Mouse (Mus musculus): ENCODE results near the gene Nkain2. TPM values are rescaled to one million over a fixed set of nuclear protein-coding genes. Genes with fewer than 3 reads are reported as not detected.

Nkain2 gene
- polyA plus RNA-seq, 1 experiment from 2014 or later = 0.04 TPM

GRCm38 (mm10) chr10:31907488-31907887 is 982.8 kb downstream of the Nkain2 start:
- CTCF ChIA-PET = no interaction called here
- TF ChIP-seq CTCF (IDR thresholded peaks at IDR 0.05) = no peak
- DNase-seq (ENCODE audit: low read depth, low spot score) (no peak), ATAC-seq (no peak)
- no peaks in the 10 kb centered on the region for H3K27me3 ChIP-seq
- POLR2A ChIA-PET = no interaction called here
- in situ Hi-C loops (cut with MboI; ENCODE audit: low pct_unique_long_range_greater_than_20kb) = no loop called here

GRCm38 (mm10) chr10:31899501-31899900 is 990.8 kb downstream of the Nkain2 start:
- in situ Hi-C loops (cut with MboI; ENCODE audit: low pct_unique_long_range_greater_than_20kb) = no loop called here
- no peaks in the 10 kb centered on the region for H3K27me3 ChIP-seq
- DNase-seq (ENCODE audit: low read depth, low spot score) (no peak), ATAC-seq (no peak)
- ChIA-PET CTCF (no interaction called here), POLR2A (no interaction called here)
- TF ChIP-seq CTCF (IDR thresholded peaks at IDR 0.05) = no peak

GRCm38 (mm10) chr10:31873323-31873895 is 1016.9 kb downstream of the Nkain2 start:
- in situ Hi-C loops (cut with MboI; ENCODE audit: low pct_unique_long_range_greater_than_20kb) = no loop called here
- POLR2A ChIA-PET = no interaction called here
- no peak for ATAC-seq

GRCm38 (mm10) chr10:31868275-31868674 is 1022.0 kb downstream of the Nkain2 start:
- POLR2A ChIA-PET = no interaction called here
- H3K27me3 ChIP-seq = no peaks in the 10 kb centered on the region
- ATAC-seq (no peak), DNase-seq (ENCODE audit: low read depth, low spot score) (no peak)
- in situ Hi-C loops (cut with MboI; ENCODE audit: low pct_unique_long_range_greater_than_20kb) = no loop called here
- TF ChIP-seq CTCF (IDR thresholded peaks at IDR 0.05) = no peak
- CTCF ChIA-PET = no interaction called here

More at GRCm38 (mm10) chr10:31873323-31873895, 1016.9 kb downstream of the Nkain2 start:
- TF ChIP-seq CTCF (IDR thresholded peaks at IDR 0.05) = no peak
- CTCF ChIA-PET = no interaction called here
- no peaks in the 10 kb centered on the region for H3K27me3 ChIP-seq
- no peak for DNase-seq (ENCODE audit: low read depth, low spot score)

GRCm38 (mm10) chr10:31827041-31827440 is 1063.2 kb downstream of the Nkain2 start:
- in situ Hi-C loops (cut with MboI; ENCODE audit: low pct_unique_long_range_greater_than_20kb) = no loop called here
- no peaks in the 10 kb centered on the region for H3K27me3 ChIP-seq
- DNase-seq (ENCODE audit: low read depth, low spot score) (no peak), ATAC-seq (no peak)
- POLR2A ChIA-PET = no interaction called here
- CTCF ChIA-PET = no interaction called here
- no peak for TF ChIP-seq CTCF (IDR thresholded peaks at IDR 0.05)

GRCm38 (mm10) chr10:31812543-31812942 is 1077.7 kb downstream of the Nkain2 start:
- ChIA-PET CTCF (interaction anchor here (1.2 to 1.8 kb wide), 2 partner anchors 11 to 23 kb away, joined by 3 to 5 read pairs; no protein-coding TSS in a partner anchor), POLR2A (no interaction called here)
- H3K27me3 ChIP-seq = no peaks in the 10 kb centered on the region
- DNase-seq (ENCODE audit: low read depth, low spot score) (no peak), ATAC-seq (no peak)
- TF ChIP-seq CTCF (IDR thresholded peaks at IDR 0.05) = no peak
- in situ Hi-C loops (cut with MboI; ENCODE audit: low pct_unique_long_range_greater_than_20kb) = no loop called here

- TF ChIP-seq CTCF (IDR thresholded peaks at IDR 0.05) = peak; percentile 79
- peaks cover 11% of the 10 kb centered on the region for H3K27me3 ChIP-seq
- in situ Hi-C loops (cut with MboI; ENCODE audit: low pct_unique_long_range_greater_than_20kb) = loop anchor here (5.0 to 25.0 kb wide), 4 partner anchors 278 to 1920 kb away; no protein-coding TSS in a partner anchor
- ChIA-PET CTCF (interaction anchor here (1.1 kb wide), 2 partner anchors 24 to 1148 kb away, joined by 3 read pairs; no protein-coding TSS in a partner anchor), POLR2A (no interaction called here)
- DNase-seq (ENCODE audit: low read depth, low spot score) = peak; percentile 9
- ATAC-seq = peak; percentile 86
These were observed 1147.7 kb downstream of the Nkain2 start for GRCm38 (mm10) chr10:31742443-31743057.

- TF ChIP-seq CTCF (IDR thresholded peaks at IDR 0.05) = no peak
- ATAC-seq (no peak), DNase-seq (ENCODE audit: low read depth, low spot score) (no peak)
- no peaks in the 10 kb centered on the region for H3K27me3 ChIP-seq
- in situ Hi-C loops (cut with MboI; ENCODE audit: low pct_unique_long_range_greater_than_20kb) = loop anchor here (25.0 kb wide), 1 partner anchor 1934 kb away; no protein-coding TSS in a partner anchor
- ChIA-PET CTCF (no interaction called here), POLR2A (no interaction called here)
These were observed 1162.2 kb downstream of the Nkain2 start for GRCm38 (mm10) chr10:31728036-31728435.

GRCm38 (mm10) chr10:31647270-31647669 is 1243.0 kb downstream of the Nkain2 start:
- CTCF ChIA-PET = interaction anchor here (0.9 to 1.9 kb wide), 2 partner anchors 11 to 126 kb away, joined by 3 to 5 read pairs; no protein-coding TSS in a partner anchor
- POLR2A ChIA-PET = no interaction called here
- no peak for TF ChIP-seq CTCF (IDR thresholded peaks at IDR 0.05)

GRCm38 (mm10) chr10:31646083-31646482 is 1244.2 kb downstream of the Nkain2 start:
- no peak for TF ChIP-seq CTCF (IDR thresholded peaks at IDR 0.05)
- CTCF ChIA-PET = interaction anchor here (0.9 to 1.9 kb wide), 4 partner anchors 10 to 14 kb away, joined by 3 to 5 read pairs (median 4); no protein-coding TSS in a partner anchor
- peaks cover 19% of the 10 kb centered on the region for H3K27me3 ChIP-seq
- no peak for ATAC-seq
- in situ Hi-C loops (cut with MboI; ENCODE audit: low pct_unique_long_range_greater_than_20kb) = no loop called here
- no peak for DNase-seq (ENCODE audit: low read depth, low spot score)
- POLR2A ChIA-PET = no interaction called here

More at GRCm38 (mm10) chr10:31647270-31647669, 1243.0 kb downstream of the Nkain2 start:
- DNase-seq (ENCODE audit: low read depth, low spot score) = no peak
- in situ Hi-C loops (cut with MboI; ENCODE audit: low pct_unique_long_range_greater_than_20kb) = no loop called here
- ATAC-seq = no peak
- peaks cover 10% of the 10 kb centered on the region for H3K27me3 ChIP-seq

Other genes with a start within 250 kb of the Nkain2 start
- not detected for gene Trdn, start 190.1 kb upstream of the Nkain2 start, polyA plus RNA-seq (2021)

All from Patski (cell line).